Mouse (Mus musculus) Patski (cell line): ENCODE measurements around the gene Mecom. TPM values are rescaled to one million over a fixed set of nuclear protein-coding genes. Genes with fewer than 3 reads are reported as not detected.

Source experiments
- ATAC-seq: fragments of 100-300 bp; one replicate; pipeline ENCODE4 v1.8.0; 2021
- CTCF ChIA-PET: fragments of 350-600 bp; sonication (Branson Sonifier 250); formaldehyde crosslinking; loops from one replicate; lab custom pipeline; 2022; ENCODE audit warnings: inconsistent platforms; lab: Charles Lee
- POLR2A ChIA-PET: fragments of 350-600 bp; sonication (Branson Sonifier 250); formaldehyde crosslinking; loops from one replicate; lab custom pipeline; 2022; ENCODE audit warnings: antibody characterized with exemption, inconsistent platforms; lab: Charles Lee
- DNase-seq: peaks from one replicate; pipeline ENCODE4 v3.0.0-alpha.2; 2011; ENCODE audit warnings: low read depth, low spot score
- H3K27me3 ChIP-seq: fragments of 371-371 bp; one replicate; pipeline ENCODE4 v1.5.1; 2021
- CTCF ChIP-seq: fragments of 100-300 bp; IDR thresholded peaks from one replicate; pipeline ENCODE4 v1.5.1; 2021
- in situ Hi-C: fragments of 300-500 bp; cut with MboI; formaldehyde crosslinking; loops from 3 replicates; pipeline ENCODE4 v1.11.1; 2018; ENCODE audit warnings: low pct_unique_long_range_greater_than_20kb, mixed read lengths
- polyA plus RNA-seq: library from polyadenylated mRNA; unstranded; gene quantifications from one replicate; pipeline ENCODE4 v1.2.3, GENCODE M21; 2021

Mecom gene
- polyA plus RNA-seq, 1 experiment from 2014 or later, result 18.4 TPM

GRCm38 (mm10) chr3:30508930-30509910, 38.6 kb downstream of the Mecom start:
- POLR2A ChIA-PET, result interaction anchor here (0.7 kb wide), 1 partner anchor 10 kb away, joined by 3 read pairs; no protein-coding TSS in a partner anchor
- TF ChIP-seq CTCF, result no peak
- in situ Hi-C loops, result no loop called here
- ATAC-seq (peak; percentile 12), DNase-seq (no peak)
- H3K27me3 ChIP-seq, result peaks cover 86% of the 10 kb centered on the region
- CTCF ChIA-PET, result interaction anchor here (1.0 to 1.8 kb wide), 4 partner anchors 14 to 506 kb away, joined by 3 to 4 read pairs (median 4); no protein-coding TSS in a partner anchor

GRCm38 (mm10) chr3:30508296-30508929, 39.4 kb downstream of the Mecom start:
- TF ChIP-seq CTCF, result no peak
- DNase-seq (no peak), ATAC-seq (peak; percentile 74)
- ChIA-PET CTCF (interaction anchor here (1.0 to 1.8 kb wide), 4 partner anchors 13 to 505 kb away, joined by 3 to 4 read pairs (median 4); no protein-coding TSS in a partner anchor), POLR2A (interaction anchor here (0.7 kb wide), 1 partner anchor 11 kb away, joined by 3 read pairs; no protein-coding TSS in a partner anchor)
- in situ Hi-C loops, result no loop called here
- peaks cover 86% of the 10 kb centered on the region for H3K27me3 ChIP-seq

GRCm38 (mm10) chr3:30507576-30508295, 40.1 kb downstream of the Mecom start:
- ChIA-PET POLR2A (no interaction called here), CTCF (interaction anchor here (1.0 to 1.8 kb wide), 4 partner anchors 12 to 505 kb away, joined by 4 read pairs; no protein-coding TSS in a partner anchor)
- H3K27me3 ChIP-seq, result peaks cover 86% of the 10 kb centered on the region
- DNase-seq (no peak), ATAC-seq (peak; percentile 23)
- in situ Hi-C loops, result no loop called here
- TF ChIP-seq CTCF, result no peak

GRCm38 (mm10) chr3:30507028-30507575, 40.7 kb downstream of the Mecom start:
- ChIA-PET POLR2A (no interaction called here), CTCF (interaction anchor here (0.9 to 1.8 kb wide), 3 partner anchors 15 to 492 kb away, joined by 3 to 4 read pairs (median 4); no protein-coding TSS in a partner anchor)
- ATAC-seq (no peak), DNase-seq (no peak)
- in situ Hi-C loops, result no loop called here
- no peak for TF ChIP-seq CTCF
- peaks cover 86% of the 10 kb centered on the region for H3K27me3 ChIP-seq

- DNase-seq (no peak), ATAC-seq (no peak)
- H3K27me3 ChIP-seq, result peaks cover 86% of the 10 kb centered on the region
- TF ChIP-seq CTCF, result no peak
- POLR2A ChIA-PET, result no interaction called here
- in situ Hi-C loops, result no loop called here
- CTCF ChIA-PET, result interaction anchor here (0.9 to 1.8 kb wide), 3 partner anchors 16 to 491 kb away, joined by 3 to 4 read pairs (median 4); no protein-coding TSS in a partner anchor
Observed at GRCm38 (mm10) chr3:30506329-30507027, 41.3 kb downstream of the Mecom start.

- in situ Hi-C loops, result no loop called here
- DNase-seq, result no peak
Observed at GRCm38 (mm10) chr3:30505741-30506251, 42.0 kb downstream of the Mecom start.

GRCm38 (mm10) chr3:30504561-30504960, 43.2 kb downstream of the Mecom start:
- no peak for TF ChIP-seq CTCF
- in situ Hi-C loops, result no loop called here
- H3K27me3 ChIP-seq, result peaks cover 86% of the 10 kb centered on the region
- DNase-seq (no peak), ATAC-seq (no peak)
- POLR2A ChIA-PET, result interaction anchor here (0.6 to 0.7 kb wide), 2 partner anchors 43 to 59 kb away, joined by 4 to 7 read pairs; partner anchors contain the start of gene Mecom
- CTCF ChIA-PET, result interaction anchor here (1.3 kb wide), 1 partner anchor 10 kb away, joined by 3 read pairs; no protein-coding TSS in a partner anchor

More at GRCm38 (mm10) chr3:30505741-30506251, 42.0 kb downstream of the Mecom start:
- peaks cover 86% of the 10 kb centered on the region for H3K27me3 ChIP-seq
- no peak for TF ChIP-seq CTCF
- no peak for ATAC-seq
- ChIA-PET POLR2A (no interaction called here), CTCF (interaction anchor here (0.9 to 1.0 kb wide), 2 partner anchors 28 to 508 kb away, joined by 3 to 4 read pairs; no protein-coding TSS in a partner anchor)

GRCm38 (mm10) chr3:30503821-30504220, 44.0 kb downstream of the Mecom start:
- in situ Hi-C loops, result no loop called here
- TF ChIP-seq CTCF, result no peak

More at GRCm38 (mm10) chr3:30503821-30504220, 44.0 kb downstream of the Mecom start:
- ChIA-PET CTCF (no interaction called here), POLR2A (no interaction called here)
- peaks cover 87% of the 10 kb centered on the region for H3K27me3 ChIP-seq
- no peak for DNase-seq
- no peak for ATAC-seq
